Mouse (Mus musculus): ENCODE data around the gene Lhx5.

DNA sequence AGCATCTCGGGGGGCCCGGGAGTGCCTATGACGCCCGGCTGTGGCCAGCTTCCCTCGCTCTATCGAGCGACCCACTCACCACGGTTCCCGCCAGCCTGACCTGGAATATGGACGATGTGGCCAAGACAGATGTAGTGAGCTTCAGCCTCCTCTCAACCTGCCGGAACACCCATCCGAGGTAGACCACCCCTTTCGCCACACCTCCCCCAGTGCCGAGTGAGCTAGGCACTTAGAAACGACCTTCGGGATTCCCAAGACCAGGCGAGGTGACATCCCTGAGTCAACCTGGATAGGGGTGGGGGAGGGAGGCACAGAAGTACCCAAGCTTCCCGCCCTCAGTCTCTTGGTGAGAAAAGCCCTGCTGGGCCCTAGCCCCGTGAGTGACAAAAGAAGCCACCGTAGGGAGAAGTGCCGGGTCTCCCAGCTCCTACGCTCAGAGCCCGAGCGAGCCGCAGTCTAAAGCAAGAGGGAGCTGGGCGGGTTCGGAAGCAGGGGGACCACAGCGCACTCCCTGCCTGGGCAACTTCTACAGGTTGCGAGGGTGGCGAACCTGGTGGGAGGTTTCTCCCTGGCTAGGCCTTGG lies 407 bp upstream of the Lhx5 start:
- no peak for TF ChIP-seq CTCF (IDR thresholded peaks at IDR 0.05)
- TF ChIP-seq EP300 (IDR thresholded peaks at IDR 0.05; ENCODE audit: insufficient read depth, low read depth, low read length): no peak
- no peak for TF ChIP-seq POLR2A (IDR thresholded peaks at IDR 0.05; ENCODE audit: insufficient read depth, low read depth, low read length)

Data from heart, adult 2 months (tissue).